Mouse (Mus musculus): Measurements from ENCODE around the gene Nell2.

DNA sequence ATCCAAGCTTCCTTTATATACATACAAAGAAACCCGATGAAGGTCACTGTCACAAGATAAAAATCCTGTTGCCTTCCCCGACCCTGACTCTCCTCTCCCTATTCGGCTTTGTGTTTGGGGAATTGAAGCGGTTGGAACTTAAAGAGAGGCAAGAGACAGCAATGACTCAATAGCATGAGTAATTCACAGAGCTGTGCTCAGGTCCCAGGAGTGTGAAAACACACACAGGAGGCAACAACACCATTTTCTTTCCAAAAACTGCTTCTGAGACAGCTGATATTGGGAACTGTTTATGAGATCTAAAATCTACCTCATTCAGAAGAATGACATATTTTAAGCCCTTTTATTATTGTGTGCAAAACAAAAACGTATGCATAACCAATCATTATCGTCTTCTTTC lies 41.2 kb upstream of the Nell2 start:
- TF ChIP-seq CTCF (IDR thresholded peaks at IDR 0.05; ENCODE audit: extremely low read depth, insufficient read depth, insufficient read length, insufficient replicate concordance) (no peak), POLR2A (IDR thresholded peaks at IDR 0.05; ENCODE audit: low read depth, low read length) (no peak)
